Mouse (Mus musculus) right cerebral cortex, postnatal 36 days (tissue): ENCODE measurements around the gene Ano1.

Experiments used
- DNase-seq, 2 experiments: peaks; one replicate each; pipeline ENCODE4 v3.0.0; 2022; ENCODE audit warnings: low spot score in 2 of 2, mixed read lengths in 1 of 2

Gene Ano1

DNA sequence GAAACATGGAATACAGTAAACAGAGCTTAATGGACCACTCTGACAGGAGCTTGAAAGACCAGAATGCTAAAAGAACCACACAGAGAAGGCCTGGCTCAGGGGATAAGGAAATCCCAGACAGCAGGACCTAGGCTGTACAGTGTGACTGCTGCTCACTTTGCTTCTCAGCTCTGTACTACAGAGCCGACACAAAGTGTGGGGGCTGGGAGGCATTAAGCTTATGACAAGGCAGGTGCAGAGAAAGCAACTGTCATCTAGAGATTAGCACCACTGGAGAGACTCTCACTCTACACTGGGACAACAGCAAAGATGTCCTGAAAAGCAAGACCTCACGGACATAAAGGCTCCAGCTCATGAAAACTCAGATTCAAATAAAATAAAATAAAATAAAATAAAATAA is 212.6 kb downstream of the Ano1 start:
- no peak for DNase-seq
